Mouse (Mus musculus) liver, adult 2 months (tissue): ENCODE results near the gene Pspc1. TPM values are rescaled to one million over a fixed set of nuclear protein-coding genes. Genes with fewer than 3 reads are reported as not detected.

ENCODE experiments used
- DNase-seq: peaks from one replicate; pipeline ENCODE4 v3.0.0-alpha.2; 2011; ENCODE audit warnings: low read depth, low spot score; ENCODE audit errors: extremely low read depth
- H3K27ac ChIP-seq: fragments of 200-500 bp; replicated peaks from 2 replicates; pipeline ENCODE4 v1.5.1; 2012; ENCODE audit warnings: low read depth, mild to moderate bottlenecking, control low read depth, inconsistent platforms, low read length; ENCODE audit not compliant: insufficient read depth
- H3K27me3 ChIP-seq: fragments of 200-500 bp; 2 replicates; pipeline ENCODE4 v1.6.1; 2012; ENCODE audit warnings: mild to moderate bottlenecking, moderate library complexity, low read length, inconsistent platforms; ENCODE audit not compliant: control insufficient read depth, insufficient read depth
- H3K36me3 ChIP-seq: fragments of 200-500 bp; 2 replicates; pipeline ENCODE4 v1.6.1; 2012; ENCODE audit warnings: low read length, inconsistent platforms; ENCODE audit not compliant: control insufficient read depth, insufficient read depth
- H3K4me1 ChIP-seq: fragments of 200-500 bp; 2 replicates; pipeline ENCODE4 v1.6.1; 2011; ENCODE audit warnings: low read length; ENCODE audit not compliant: control insufficient read depth, insufficient read depth
- H3K4me3 ChIP-seq: fragments of 200-500 bp; 2 replicates; pipeline ENCODE4 v1.5.1; 2011; ENCODE audit warnings: low read depth, mild to moderate bottlenecking, control low read depth, low read length, moderate library complexity; ENCODE audit not compliant: insufficient read depth
- H3K79me2 ChIP-seq: fragments of 200-500 bp; 2 replicates; pipeline ENCODE4 v1.6.1; 2012; ENCODE audit warnings: inconsistent platforms, mild to moderate bottlenecking, low read length, moderate library complexity; ENCODE audit not compliant: control insufficient read depth, insufficient read depth
- H3K9ac ChIP-seq: fragments of 200-500 bp; 2 replicates; pipeline ENCODE4 v1.6.1; 2012; ENCODE audit warnings: low read depth, mild to moderate bottlenecking, control low read depth, inconsistent platforms, low read length
- CTCF ChIP-seq: fragments of 200-500 bp; IDR thresholded peaks from 2 replicates; pipeline ENCODE4 v1.5.1; 2011; ENCODE audit warnings: low read depth, low read length, control low read depth
- POLR2A ChIP-seq: fragments of 200-500 bp; IDR thresholded peaks from 2 replicates; pipeline ENCODE4 v1.6.1; 2011; ENCODE audit warnings: low read length, control low read depth; ENCODE audit not compliant: insufficient read depth; ENCODE audit errors: extremely low read depth
- WGBS: fragments of 180-500 bp; shearing (Covaris S2); methylation state at CpG from one replicate; pipeline ENCODE4 v1.1.7; 2018; 5-methylcytosine and 5-hydroxymethylcytosine counted together
- polyA plus RNA-seq: library from polyadenylated mRNA; depleted of rRNA; stranded (reverse); fragments of >200 nt; gene quantifications from 2 replicates; pipeline ENCODE4 v1.2.3, GENCODE M21; 2012
- total RNA-seq: library from RNA; depleted of rRNA; stranded (reverse); fragments of >200 nt; gene quantifications from 2 replicates; pipeline ENCODE4 v1.2.3, GENCODE M21; 2014

Pspc1 gene
- total and polyA plus RNA-seq, 2 experiments = 1.8 to 11.6 TPM

- no peaks in the 10 kb centered on the region; the same call in 1 of the 2 replicates for H3K79me2 ChIP-seq
- no peak overlapping the region for H3K9ac ChIP-seq
- no peak for TF ChIP-seq POLR2A
- H3K36me3 ChIP-seq = peaks cover 12% of the 10 kb centered on the region
- DNase-seq = no peak
- no peak overlapping the region for H3K4me3 ChIP-seq
- H3K27me3 ChIP-seq = no peaks in the 10 kb centered on the region
- H3K4me1 ChIP-seq = 0 out of 2 replicates have a peak, but pooled peaks cover 2% of the 10 kb centered on the region
- H3K27ac ChIP-seq = no peak overlapping the region
- WGBS = 95% methylated on average over 4 of the region's 4 CpGs
Measured at GRCm38 (mm10) chr14:56751282-56751681, 26.8 kb downstream of the Pspc1 start.

GRCm38 (mm10) chr14:56740175-56740574 lies 37.9 kb downstream of the Pspc1 start:
- DNase-seq = no peak
- no peak overlapping the region for H3K4me3 ChIP-seq
- peaks cover 12% of the 10 kb centered on the region for H3K36me3 ChIP-seq
- no peak overlapping the region for H3K9ac ChIP-seq
- no peak overlapping the region for H3K27ac ChIP-seq
- no peaks in the 10 kb centered on the region for H3K27me3 ChIP-seq
- TF ChIP-seq POLR2A (no peak), CTCF (no peak; the same call in 1 of the 2 replicates)
- WGBS = 97% methylated on average over 1 of the region's 1 CpGs
- peaks cover 7% of the 10 kb centered on the region; the same call in 1 of the 2 replicates for H3K79me2 ChIP-seq
- H3K4me1 ChIP-seq = no peaks in the 10 kb centered on the region

GRCm38 (mm10) chr14:56726493-56726892 lies 51.6 kb downstream of the Pspc1 start:
- no peak for DNase-seq
- Histone ChIP-seq H3K27me3 (no peaks in the 10 kb centered on the region), H3K27ac (no peak overlapping the region), H3K79me2 (no peaks in the 10 kb centered on the region; the same call in 1 of the 2 replicates), H3K4me3 (no peak overlapping the region), H3K4me1 (no peaks in the 10 kb centered on the region), H3K36me3 (no peaks in the 10 kb centered on the region), H3K9ac (no peak overlapping the region)
- 68% methylated on average over 1 of the region's 1 CpGs for WGBS
- no peak for TF ChIP-seq POLR2A
- TF ChIP-seq CTCF = no peak

- 74% methylated on average over 4 of the region's 4 CpGs for WGBS
- no peak for DNase-seq
- Histone ChIP-seq H3K36me3 (peaks cover 4% of the 10 kb centered on the region; the same call in 1 of the 2 replicates), H3K4me3 (no peak overlapping the region), H3K4me1 (no peaks in the 10 kb centered on the region), H3K9ac (no peak overlapping the region), H3K27me3 (no peaks in the 10 kb centered on the region), H3K27ac (no peak overlapping the region), H3K79me2 (no peaks in the 10 kb centered on the region; the same call in 1 of the 2 replicates)
- TF ChIP-seq CTCF (no peak), POLR2A (no peak)
Measured at GRCm38 (mm10) chr14:56705687-56706086, 72.4 kb downstream of the Pspc1 start.

GRCm38 (mm10) chr14:56702644-56703043 lies 75.5 kb downstream of the Pspc1 start:
- Histone ChIP-seq H3K4me3 (no peak overlapping the region), H3K9ac (no peak overlapping the region), H3K36me3 (peaks cover 14% of the 10 kb centered on the region), H3K27ac (no peak overlapping the region), H3K27me3 (no peaks in the 10 kb centered on the region), H3K4me1 (no peaks in the 10 kb centered on the region), H3K79me2 (no peaks in the 10 kb centered on the region; the same call in 1 of the 2 replicates)
- DNase-seq = no peak
- 94% methylated on average over 4 of the region's 4 CpGs for WGBS
- TF ChIP-seq CTCF (no peak), POLR2A (no peak)

- no peaks in the 10 kb centered on the region for H3K79me2 ChIP-seq
- H3K9ac ChIP-seq = no peak overlapping the region
- no peak for DNase-seq
- no peaks in the 10 kb centered on the region for H3K4me1 ChIP-seq
- 97% methylated on average over 5 of the region's 5 CpGs for WGBS
- H3K4me3 ChIP-seq = no peak overlapping the region
- TF ChIP-seq POLR2A = no peak
- no peak for TF ChIP-seq CTCF
- H3K36me3 ChIP-seq = peaks cover 56% of the 10 kb centered on the region
- no peak overlapping the region for H3K27ac ChIP-seq
- H3K27me3 ChIP-seq = no peaks in the 10 kb centered on the region
Measured at GRCm38 (mm10) chr14:56697836-56698235, 80.3 kb downstream of the Pspc1 start.
